Mouse (Mus musculus) stomach, postnatal 0 days (tissue): Measurements from ENCODE around the gene Cela3a. TPM values are rescaled to one million over a fixed set of nuclear protein-coding genes. Genes with fewer than 3 reads are reported as not detected.

Source experiments
- ATAC-seq: fragments of 200-750 bp; cut with Nextera tagmentation; 2 replicates; pipeline ENCODE4 v1.8.0; 2017; ENCODE audit not compliant: low FRiP score, low TSS enrichment
- DNase-seq: peaks from one replicate; pipeline ENCODE4 v3.0.0-alpha.2; 2016; ENCODE audit warnings: low spot score
- H3K27ac ChIP-seq: fragments of 300-500 bp; sonication (generic); replicated peaks from 2 replicates; pipeline ENCODE4 v1.5.1; 2014; ENCODE audit warnings: mild to moderate bottlenecking, control low read depth
- H3K27me3 ChIP-seq: fragments of 300-500 bp; sonication (generic); 2 replicates; pipeline ENCODE4 v1.6.1; 2014; ENCODE audit warnings: low read length; ENCODE audit not compliant: control insufficient read depth, insufficient read depth
- H3K36me3 ChIP-seq: fragments of 300-500 bp; sonication (generic); 2 replicates; pipeline ENCODE4 v1.6.1; 2014; ENCODE audit warnings: low read length, mixed read lengths; ENCODE audit not compliant: control insufficient read depth, insufficient read depth
- H3K4me1 ChIP-seq: fragments of 300-500 bp; sonication (generic); replicated peaks from 2 replicates; pipeline ENCODE4 v1.6.1; 2014; ENCODE audit warnings: antibody characterized with exemption; ENCODE audit not compliant: control insufficient read depth, insufficient read depth
- H3K4me2 ChIP-seq: fragments of 300-500 bp; sonication (generic); replicated peaks from 2 replicates; pipeline ENCODE4 v1.6.1; 2014; ENCODE audit warnings: low read depth, mild to moderate bottlenecking, control low read depth, moderate library complexity
- H3K4me3 ChIP-seq: fragments of 300-500 bp; sonication (generic); 2 replicates; pipeline ENCODE4 v1.5.1; 2014; ENCODE audit warnings: low read depth, low read length, control low read depth
- H3K9ac ChIP-seq: fragments of 300-500 bp; sonication (generic); 2 replicates; pipeline ENCODE4 v1.6.1; 2014; ENCODE audit warnings: mild to moderate bottlenecking, low read length, control low read depth, mixed read lengths
- H3K9me3 ChIP-seq: fragments of 300-500 bp; sonication (generic); 2 replicates; pipeline ENCODE4 v1.6.1; 2016; ENCODE audit warnings: low read length; ENCODE audit not compliant: control insufficient read depth
- CTCF ChIP-seq: IDR thresholded peaks from 2 replicates; pipeline ENCODE4 v1.5.1; 2016; ENCODE audit warnings: antibody characterized with exemption, low read depth, mild to moderate bottlenecking, moderate library complexity
- EP300 ChIP-seq: optimal IDR thresholded peaks from 2 replicates; pipeline ENCODE3; 2016; ENCODE audit warnings: antibody characterized with exemption
- WGBS: fragments of 180-500 bp; shearing (Covaris S2); extraction: QIAGEN DNeasy Blood & Tissue Kit; methylation state at CpG from one replicate; pipeline ENCODE4 v1.1.7; 2014; 5-methylcytosine and 5-hydroxymethylcytosine counted together
- polyA plus RNA-seq: library from polyadenylated mRNA; unstranded; fragments of >200 nt; fragmentation: Nextera tagmentation; extraction: Ambion mirVana; gene quantifications from 2 replicates; pipeline ENCODE4 v1.2.1, GENCODE M21; 2015

Gene Cela3a
- polyA plus RNA-seq, 1 experiment from 2014 or later = not detected

DNA sequence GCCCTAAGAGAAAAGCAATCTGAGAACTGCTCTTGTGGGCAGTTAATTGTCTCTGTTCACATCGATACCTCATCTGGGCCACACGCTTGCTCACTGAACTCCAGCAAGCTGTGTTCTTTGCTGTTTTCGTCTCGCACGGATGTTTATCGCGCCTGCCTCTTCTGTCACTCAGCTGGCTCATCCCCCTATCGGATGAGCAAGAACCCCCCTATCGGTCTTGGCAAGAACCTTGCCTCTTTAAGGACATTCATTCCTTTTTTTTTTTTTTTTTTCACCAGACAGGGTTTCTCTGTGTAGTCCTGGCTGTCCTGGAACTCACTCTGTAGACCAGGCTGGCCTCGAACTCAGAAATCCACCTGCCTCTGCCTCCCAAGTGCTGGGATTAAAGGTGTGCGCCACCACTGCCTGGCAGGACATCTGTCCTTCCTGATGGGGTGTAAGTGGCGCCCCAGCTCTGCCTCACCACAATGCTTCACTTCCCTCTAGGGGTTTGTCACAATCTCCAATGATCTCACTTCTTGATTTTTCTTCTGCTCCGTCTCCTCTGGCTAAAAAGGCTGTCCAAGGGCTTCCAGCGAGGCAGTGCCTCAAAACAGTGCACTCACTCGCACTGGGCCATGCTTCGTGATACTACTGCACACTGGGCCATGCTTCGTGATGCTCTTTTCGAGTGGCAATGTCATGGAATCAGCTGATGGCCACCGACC is 44.1 kb downstream of the Cela3a start:
- Histone ChIP-seq H3K4me2 (no peak overlapping the region), H3K27ac (no peak overlapping the region), H3K4me3 (no peak overlapping the region), H3K4me1 (0 out of 2 replicates have a peak, but pooled peaks cover 3% of the 10 kb centered on the region), H3K27me3 (no peaks in the 10 kb centered on the region), H3K9me3 (no peaks in the 10 kb centered on the region), H3K9ac (no peak overlapping the region), H3K36me3 (no peaks in the 10 kb centered on the region)
- DNase-seq (no peak), ATAC-seq (no peak)
- TF ChIP-seq CTCF (no peak), EP300 (no peak)
- 78% methylated on average over 19 of the region's 19 CpGs for WGBS

DNA sequence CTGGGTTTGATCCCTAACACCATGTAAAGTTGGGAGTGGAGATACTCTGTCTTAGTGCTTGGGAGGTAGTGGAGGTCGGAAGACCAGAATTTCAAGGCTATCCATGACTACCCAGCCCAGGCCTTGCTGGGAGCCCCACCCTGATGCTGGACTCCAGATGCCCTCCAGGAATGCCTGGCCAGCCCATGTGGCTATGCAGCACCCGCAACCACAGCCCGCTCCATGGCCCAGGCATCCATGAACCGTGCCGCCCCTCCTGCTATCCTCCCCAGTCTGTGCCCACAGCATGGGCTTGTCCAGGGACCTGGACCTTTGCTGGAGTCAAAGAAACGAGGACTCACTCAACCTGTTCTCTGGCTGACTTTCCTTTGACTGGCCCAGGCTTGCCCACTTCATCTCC is 44.8 kb downstream of the Cela3a start:
- WGBS = 59% methylated on average over 6 of the region's 6 CpGs
- no peak overlapping the region for H3K9ac ChIP-seq
- H3K27me3 ChIP-seq = no peaks in the 10 kb centered on the region
- no peak overlapping the region for H3K4me3 ChIP-seq
- TF ChIP-seq CTCF = no peak
- TF ChIP-seq EP300 = no peak
- H3K27ac ChIP-seq = peak overlapping the region; percentile 13; the same call in 1 of the 2 replicates
- peak; percentile 41; the same call in 1 of the 2 replicates for ATAC-seq
- H3K4me1 ChIP-seq = 0 out of 2 replicates have a peak, but pooled peaks cover 1% of the 10 kb centered on the region
- no peak overlapping the region for H3K4me2 ChIP-seq
- H3K9me3 ChIP-seq = no peaks in the 10 kb centered on the region
- no peaks in the 10 kb centered on the region for H3K36me3 ChIP-seq
- DNase-seq = no peak

DNA sequence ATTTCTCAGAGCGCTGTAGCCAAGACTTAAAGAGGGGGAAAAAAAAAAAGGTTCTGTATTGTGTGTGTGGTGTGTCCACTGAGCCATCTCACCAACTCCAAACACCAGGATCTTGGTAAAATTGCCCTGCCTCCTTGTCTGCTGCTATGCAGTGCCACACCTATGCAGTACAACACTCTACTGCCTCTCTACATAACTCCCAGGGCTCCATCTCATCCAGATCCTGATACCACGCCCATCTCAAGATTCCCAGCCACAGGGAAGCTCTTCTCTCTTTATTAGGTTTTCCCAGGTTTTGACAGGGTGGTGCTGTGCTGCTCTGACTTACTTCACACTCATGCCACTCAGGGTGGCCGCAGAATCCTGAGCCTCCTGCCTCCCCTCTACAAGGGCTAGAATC is 48.6 kb downstream of the Cela3a start:
- Histone ChIP-seq H3K27ac (no peak overlapping the region), H3K4me1 (no peaks in the 10 kb centered on the region), H3K9ac (no peak overlapping the region), H3K4me2 (no peak overlapping the region), H3K9me3 (no peaks in the 10 kb centered on the region), H3K36me3 (no peaks in the 10 kb centered on the region), H3K4me3 (no peak overlapping the region), H3K27me3 (no peaks in the 10 kb centered on the region)
- ATAC-seq (no peak), DNase-seq (no peak)
- TF ChIP-seq CTCF (no peak), EP300 (no peak)
- 57% methylated on average over 3 of the region's 3 CpGs for WGBS

DNA sequence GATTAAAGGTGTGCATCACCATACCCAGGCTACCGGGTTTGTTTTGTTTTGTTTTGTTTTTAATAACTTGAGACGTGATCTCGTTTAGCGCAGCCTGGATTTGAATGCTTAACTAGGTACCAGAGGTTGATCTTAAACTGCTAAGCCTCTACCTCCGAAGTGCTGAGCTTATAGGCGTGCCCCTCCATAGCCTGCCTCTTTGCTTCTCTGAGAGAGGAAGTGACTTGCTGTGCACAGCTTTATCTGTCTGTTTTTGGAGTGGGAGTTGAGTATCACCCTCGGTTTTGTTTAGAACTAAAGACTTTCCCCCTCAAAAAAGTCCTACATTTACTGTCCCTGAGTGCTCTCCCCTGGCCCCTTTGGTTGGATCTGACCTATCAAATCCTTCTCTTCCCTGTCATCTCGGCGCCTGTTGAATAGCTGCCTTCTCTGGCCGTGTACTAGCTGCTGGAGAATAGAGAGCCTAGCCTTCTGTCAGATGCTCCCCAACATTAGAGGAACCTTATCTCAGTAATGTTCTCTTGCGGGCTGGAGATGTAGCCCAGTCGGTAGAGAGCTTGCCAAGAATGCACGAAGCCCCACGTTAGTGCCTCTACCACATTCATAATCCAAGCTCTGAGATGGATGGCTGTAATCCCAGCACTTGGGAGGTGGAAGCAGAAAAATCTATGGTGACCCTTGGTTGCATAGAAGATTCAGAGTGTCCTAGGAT is 51.1 kb downstream of the Cela3a start:
- Histone ChIP-seq H3K9me3 (no peaks in the 10 kb centered on the region), H3K36me3 (no peaks in the 10 kb centered on the region), H3K27ac (no peak overlapping the region), H3K4me3 (no peak overlapping the region), H3K27me3 (no peaks in the 10 kb centered on the region), H3K9ac (no peak overlapping the region), H3K4me2 (no peak overlapping the region), H3K4me1 (peaks cover 3% of the 10 kb centered on the region; the same call in 1 of the 2 replicates)
- DNase-seq (no peak), ATAC-seq (no peak)
- TF ChIP-seq CTCF (no peak), EP300 (no peak)
- 49% methylated on average over 14 of the region's 14 CpGs for whole genome bisulfite sequencing

DNA sequence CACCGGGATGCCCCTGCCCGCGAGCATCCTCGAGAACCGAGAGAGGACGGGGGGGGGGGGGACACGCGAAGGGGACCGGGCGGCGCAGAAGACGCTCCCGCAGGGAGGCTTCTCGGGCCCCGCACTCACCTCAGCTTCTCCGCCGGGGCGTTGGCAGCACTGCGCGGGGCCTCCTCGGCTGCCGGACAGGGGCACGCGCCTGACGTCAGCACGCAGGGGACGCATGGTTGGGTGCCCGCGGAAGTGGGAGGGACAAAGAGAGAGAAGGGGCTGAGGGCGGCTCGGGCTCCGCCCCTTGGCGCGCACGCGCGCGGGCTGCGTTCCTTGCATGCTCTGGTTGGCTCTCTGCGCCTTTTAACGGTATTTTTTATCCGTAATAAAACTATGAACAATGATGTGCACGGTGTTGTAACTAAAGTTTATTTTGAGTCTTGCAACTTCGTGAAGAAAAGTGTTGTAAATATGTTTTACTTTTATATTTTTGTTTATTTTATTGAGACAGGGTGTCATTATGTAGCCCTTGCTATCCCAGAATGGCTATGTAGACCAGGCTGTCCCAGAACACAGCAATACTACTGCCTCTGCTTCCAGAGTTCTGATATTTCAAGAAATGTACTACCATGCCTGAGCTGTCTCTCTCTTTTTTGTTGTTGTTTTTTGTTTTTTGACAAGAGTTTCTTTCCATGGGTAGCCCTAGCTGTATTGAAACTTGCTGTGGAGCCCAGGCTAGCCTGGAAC is 51.9 kb downstream of the Cela3a start, which contains the start of gene Cdc42:
TSS of gene Cdc42 (minus strand) at position 204 of the 738 bp plus-strand sequence.
- TF ChIP-seq EP300 = no peak
- 0 out of 2 replicates have a peak, but pooled peaks have one; percentile 7 for TF ChIP-seq CTCF

More for the DNA sequence above, 51.9 kb downstream of the Cela3a start, which contains the start of gene Cdc42:
- H3K9me3 ChIP-seq = no peaks in the 10 kb centered on the region
- DNase-seq = peak; percentile 99
- H3K4me3 ChIP-seq = peak within 1 kb of the TSS; percentile 98
- ATAC-seq = peak; percentile 98
- under 1% methylated on average over 35 of the region's 44 CpGs for WGBS
- no peaks in the 10 kb centered on the region for H3K27me3 ChIP-seq
- no peaks in the 10 kb centered on the region for H3K36me3 ChIP-seq
- peak within 1 kb of the TSS; percentile 99 for H3K27ac ChIP-seq
- H3K4me1 ChIP-seq = peaks cover 3% of the 10 kb centered on the region; the same call in 1 of the 2 replicates
- H3K4me2 ChIP-seq = peak within 1 kb of the TSS; percentile 70
- H3K9ac ChIP-seq = peak within 1 kb of the TSS; percentile 100
